Mouse (Mus musculus): ENCODE data around the gene Pcna. TPM values are rescaled to one million over a fixed set of nuclear protein-coding genes. Genes with fewer than 3 reads are reported as not detected.
"Not testable (repeated sequence)": the region's sequence is repeated elsewhere in the genome, so short reads cannot be mapped to it uniquely, and the experiment has no call there.

The Pcna gene
- 10 to 100 TPM; 44.5 to 49.6 TPM for total RNA-seq (2021)
- long read RNA-seq, experiment 1, transcript Pcna-201 (6 exons, 1,518 nt), result major isoform, 31 of 35 reads
- long read RNA-seq, experiment 1, partial matches to known transcripts, result 2 of 35 reads
- long read RNA-seq, experiment 1, other reads (novel, unspliced or antisense), result 2 of 35 reads
- long read RNA-seq, experiment 2, transcript Pcna-201 (6 exons, 1,518 nt), result major isoform, 15 of 20 reads
- long read RNA-seq, experiment 2, partial matches to known transcripts, result 3 of 20 reads
- long read RNA-seq, experiment 2, other reads (novel, unspliced or antisense), result 2 of 20 reads

- Histone ChIP-seq H3K27ac (peak within 1 kb of the TSS; percentile 82), H3K4me3 (peak within 1 kb of the TSS; percentile 71)
- TF ChIP-seq CTCF (IDR thresholded peaks at IDR 0.05), result no peak
- intact Hi-C loops (cut with DNase I), result no loop called here
- peak; percentile 96 for DNase-seq (ENCODE audit: extremely low spot score in 1 of 2, low spot score in 2 of 2)
Observed at GRCm38 (mm10) chr2:132252542-132253528, at the start of gene Pcna. Gene Pcna (minus strand): TSS chr2:132253314.

- Histone ChIP-seq H3K4me3 (no peak overlapping the region), H3K27ac (no peak overlapping the region)
- no peak for TF ChIP-seq CTCF (IDR thresholded peaks at IDR 0.05)
- DNase-seq (ENCODE audit: extremely low spot score in 1 of 2, low spot score in 2 of 2), result no peak
- intact Hi-C loops (cut with DNase I), result no loop called here
Observed at GRCm38 (mm10) chr2:132301436-132301835, 48.3 kb upstream of the Pcna start.

- Histone ChIP-seq H3K27ac (no peak overlapping the region), H3K4me3 (no peak overlapping the region)
- DNase-seq (ENCODE audit: extremely low spot score in 1 of 2, low spot score in 2 of 2), result no peak
- intact Hi-C loops (cut with DNase I), result loop anchor here (5.0 kb wide), 1 partner anchor 36 kb away; the partner anchor contains the start of gene Cds2
- no peak for TF ChIP-seq CTCF (IDR thresholded peaks at IDR 0.05)
Observed at GRCm38 (mm10) chr2:132298250-132298649, 45.1 kb upstream of the Pcna start.

- Histone ChIP-seq H3K4me3 (no peak overlapping the region), H3K27ac (no peak overlapping the region)
- intact Hi-C loops (cut with DNase I), result no loop called here
- DNase-seq (ENCODE audit: extremely low spot score in 1 of 2, low spot score in 2 of 2), result no peak
- no peak for TF ChIP-seq CTCF (IDR thresholded peaks at IDR 0.05)
Observed at GRCm38 (mm10) chr2:132293694-132294450, 40.8 kb upstream of the Pcna start.

GRCm38 (mm10) chr2:132292083-132292482, 39.0 kb upstream of the Pcna start:
- Histone ChIP-seq H3K27ac (peak overlapping the region; percentile 85), H3K4me3 (no peak overlapping the region)
- intact Hi-C loops (cut with DNase I), result no loop called here
- peak in 1 of 2 experiments; percentile 31 for DNase-seq (ENCODE audit: extremely low spot score in 1 of 2, low spot score in 2 of 2)
- TF ChIP-seq CTCF (IDR thresholded peaks at IDR 0.05), result no peak

GRCm38 (mm10) chr2:132291265-132291664, 38.2 kb upstream of the Pcna start:
- no peak for TF ChIP-seq CTCF (IDR thresholded peaks at IDR 0.05)
- H3K27ac ChIP-seq, result peak overlapping the region; percentile 85
- no peak overlapping the region for H3K4me3 ChIP-seq
- no peak for DNase-seq (ENCODE audit: extremely low spot score in 1 of 2, low spot score in 2 of 2)
- intact Hi-C loops (cut with DNase I), result no loop called here

GRCm38 (mm10) chr2:132290808-132291207, 37.7 kb upstream of the Pcna start:
- Histone ChIP-seq H3K27ac (peak overlapping the region; percentile 85), H3K4me3 (no peak overlapping the region)
- intact Hi-C loops (cut with DNase I), result no loop called here
- no peak for DNase-seq (ENCODE audit: extremely low spot score in 1 of 2, low spot score in 2 of 2)
- no peak for TF ChIP-seq CTCF (IDR thresholded peaks at IDR 0.05)

- H3K27ac ChIP-seq; intact Hi-C loops (cut with DNase I); DNase-seq (ENCODE audit: extremely low spot score in 1 of 2, low spot score in 2 of 2); H3K4me3 ChIP-seq: not testable (repeated sequence)
Observed at GRCm38 (mm10) chr2:132289213-132289612, 36.1 kb upstream of the Pcna start.

- TF ChIP-seq CTCF (IDR thresholded peaks at IDR 0.05), result no peak
- Histone ChIP-seq H3K27ac (peak overlapping the region; percentile 32; the same call in 1 of the 2 replicates), H3K4me3 (no peak overlapping the region)
- DNase-seq (ENCODE audit: extremely low spot score in 1 of 2, low spot score in 2 of 2), result no peak
- intact Hi-C loops (cut with DNase I), result no loop called here
Observed at GRCm38 (mm10) chr2:132286376-132287076, 33.4 kb upstream of the Pcna start.

GRCm38 (mm10) chr2:132285722-132286121, 32.6 kb upstream of the Pcna start:
- H3K4me3 ChIP-seq; intact Hi-C loops (cut with DNase I); H3K27ac ChIP-seq; DNase-seq (ENCODE audit: extremely low spot score in 1 of 2, low spot score in 2 of 2): not testable (repeated sequence)

All from left cerebral cortex, adult 2 months (tissue).